Mouse (Mus musculus): ENCODE measurements around the gene Nfrkb. TPM values are rescaled to one million over a fixed set of nuclear protein-coding genes. Genes with fewer than 3 reads are reported as not detected.

Gene Nfrkb
- total and polyA plus RNA-seq, 3 experiments: 15.5 to 22.0 (median 15.6) TPM

GRCm38 (mm10) chr9:31454356-31454755 is 68.4 kb downstream of the Nfrkb start:
- dilution Hi-C loops (cut with MboI; ENCODE audit: extremely low pct_ligation_motif_present, extremely low pct_unique_long_range_greater_than_20kb, low sequenced_read_pairs): no loop called here
- Histone ChIP-seq H3K4me1 (ENCODE audit: control insufficient read depth in 1 of 2, insufficient read depth in 2 of 2) (no peaks in the 10 kb centered on the region), H3K27me3 (replicated peaks) (no peaks in the 10 kb centered on the region), H3K4me2 (ENCODE audit: insufficient read depth, low read depth, poor library complexity, severe bottlenecking) (no peak overlapping the region), H3K4me3 (replicated peaks in 1 of 3; ENCODE audit: low read depth in 2 of 3, low read length in 2 of 3, poor library complexity in 1 of 3) (no peak overlapping the region), H3K27ac (ENCODE audit: insufficient read depth, low read depth) (no peak overlapping the region), H3K79me2 (replicated peaks; ENCODE audit: control insufficient read depth, extremely low read depth, insufficient read depth, poor library complexity, severe bottlenecking) (no peaks in the 10 kb centered on the region), H3K9me3 (replicated peaks; ENCODE audit: low read length) (no peaks in the 10 kb centered on the region), H3K36me3 (replicated peaks in 1 of 2; ENCODE audit: control insufficient read depth in 1 of 2, insufficient read depth in 1 of 2, low read length in 1 of 2) (no peaks in the 10 kb centered on the region), H3K9ac (ENCODE audit: insufficient read depth, low read depth) (no peak overlapping the region)
- TF ChIP-seq PAX5 (IDR thresholded peaks at IDR 0.05; ENCODE audit: low read length): no peak
- in situ Hi-C loops (cut with MboI; ENCODE audit: low pct_ligation_motif_present, low pct_unique_long_range_greater_than_20kb, low sequenced_read_pairs): no loop called here
- no peak for DNase-seq (ENCODE audit: extremely low read depth)

DNA sequence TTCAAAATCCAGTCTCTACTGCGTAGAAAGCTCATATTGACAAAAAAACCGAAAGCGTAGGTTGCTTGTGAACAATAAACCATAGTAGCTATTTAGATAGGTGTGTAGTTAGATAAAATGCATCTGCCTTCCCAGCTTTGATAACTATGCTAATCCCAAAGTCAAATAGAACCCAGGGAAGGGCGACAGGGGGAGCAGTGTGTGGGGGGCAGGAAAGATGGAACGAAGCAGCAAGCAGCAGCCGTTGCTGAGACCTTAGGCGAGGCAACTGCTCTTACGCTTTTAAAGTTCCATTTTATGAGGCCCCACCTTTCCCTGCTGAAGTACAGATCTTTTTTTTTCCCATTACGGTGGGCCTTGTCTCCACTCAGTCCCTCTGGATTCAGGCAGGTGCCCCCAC is 77.2 kb downstream of the Nfrkb start:
- H3K4me1 ChIP-seq (ENCODE audit: control insufficient read depth in 1 of 2, insufficient read depth in 2 of 2): no peaks in the 10 kb centered on the region
- DNase-seq (ENCODE audit: extremely low read depth): no peak

DNA sequence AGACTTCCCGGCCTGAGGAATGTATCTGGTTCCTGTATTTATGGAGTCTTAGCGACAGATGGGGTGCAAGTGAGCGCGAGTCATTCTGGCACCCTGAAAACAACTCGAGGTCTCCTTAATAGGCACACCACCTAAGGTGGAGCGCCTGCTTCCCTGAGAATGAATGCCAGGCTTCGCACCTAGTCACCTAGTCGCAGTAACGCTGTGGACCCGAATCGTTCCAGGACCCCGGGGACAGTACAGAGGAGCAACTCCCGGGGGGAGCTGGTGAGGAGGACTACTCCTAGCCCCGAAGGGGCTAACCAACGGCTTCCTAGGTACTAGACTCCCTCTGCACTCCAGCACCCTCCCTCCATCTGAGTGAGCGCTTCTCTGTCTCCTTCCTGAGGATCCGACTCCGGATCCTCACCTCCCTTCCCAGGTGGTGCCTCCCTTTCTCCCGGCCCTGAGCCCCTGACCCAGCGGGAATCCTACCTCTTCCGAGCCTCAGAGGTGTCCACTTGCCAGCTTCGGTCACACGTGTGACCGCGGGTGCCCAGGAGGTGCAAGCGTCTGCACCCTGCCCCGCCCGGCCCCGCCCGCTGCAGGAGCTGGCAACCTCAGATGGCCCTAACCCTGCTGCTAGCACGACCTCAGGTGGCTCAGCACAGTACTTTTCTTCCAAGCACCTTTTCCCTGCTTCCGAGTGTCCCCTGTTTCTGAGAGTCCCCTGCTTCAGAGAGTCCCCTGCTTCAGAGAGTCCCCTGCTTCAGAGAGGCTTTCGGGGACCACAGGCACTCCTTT is 77.9 kb downstream of the Nfrkb start, which contains the start of gene Tmem45b:
Gene Tmem45b, minus strand, starts transcription at position 771 of the 783 bp plus-strand sequence.
- TF ChIP-seq USF2 (conservative IDR thresholded peaks at IDR 0.05; ENCODE audit: low read depth, low read length) (no peak), MEF2A (IDR thresholded peaks at IDR 0.05; ENCODE audit: borderline replicate concordance, low read depth, low read length) (no peak), RAD21 (IDR thresholded peaks at IDR 0.05; ENCODE audit: low read depth, low read length) (no peak), UBTF (IDR thresholded peaks at IDR 0.05; ENCODE audit: low read depth, low read length) (no peak), JUND (conservative IDR thresholded peaks at IDR 0.05; ENCODE audit: low read depth, low read length) (no peak), KAT2A (IDR thresholded peaks at IDR 0.05; ENCODE audit: insufficient replicate concordance, low read length) (no peak), MYC (IDR thresholded peaks at IDR 0.05; ENCODE audit: low read depth, low read length) (no peak), POLR2AphosphoS2 (IDR thresholded peaks at IDR 0.05; ENCODE audit: low read depth, low read length) (no peak), RCOR1 (conservative IDR thresholded peaks at IDR 0.05; ENCODE audit: low read depth, low read length) (no peak), MAX (IDR thresholded peaks at IDR 0.05; ENCODE audit: low read length) (no peak)
- dilution Hi-C loops (cut with MboI; ENCODE audit: extremely low pct_ligation_motif_present, extremely low pct_unique_long_range_greater_than_20kb, low sequenced_read_pairs): no loop called here
- H3K36me3 ChIP-seq (replicated peaks in 1 of 2; ENCODE audit: control insufficient read depth in 1 of 2, insufficient read depth in 1 of 2, low read length in 1 of 2): no peaks in the 10 kb centered on the region
- no peak within 1 kb of the TSS for H3K27ac ChIP-seq (ENCODE audit: insufficient read depth, low read depth)
- no peaks in the 10 kb centered on the region for H3K27me3 ChIP-seq (replicated peaks)
- H3K4me2 ChIP-seq (ENCODE audit: insufficient read depth, low read depth, poor library complexity, severe bottlenecking): no peak within 1 kb of the TSS
- H3K4me3 ChIP-seq (replicated peaks in 1 of 3; ENCODE audit: low read depth in 2 of 3, low read length in 2 of 3, poor library complexity in 1 of 3): no peak within 1 kb of the TSS
- H3K79me2 ChIP-seq (replicated peaks; ENCODE audit: control insufficient read depth, extremely low read depth, insufficient read depth, poor library complexity, severe bottlenecking): no peaks in the 10 kb centered on the region
- DNase-seq (ENCODE audit: extremely low read depth): no peak
- no peaks in the 10 kb centered on the region for H3K9me3 ChIP-seq (replicated peaks; ENCODE audit: low read length)
- H3K9ac ChIP-seq (ENCODE audit: insufficient read depth, low read depth): no peak within 1 kb of the TSS
- H3K4me1 ChIP-seq (ENCODE audit: control insufficient read depth in 1 of 2, insufficient read depth in 2 of 2): no peaks in the 10 kb centered on the region
- in situ Hi-C loops (cut with MboI; ENCODE audit: low pct_ligation_motif_present, low pct_unique_long_range_greater_than_20kb, low sequenced_read_pairs): no loop called here

More for the DNA sequence above, 77.2 kb downstream of the Nfrkb start:
- no peaks in the 10 kb centered on the region for H3K36me3 ChIP-seq (replicated peaks in 1 of 2; ENCODE audit: control insufficient read depth in 1 of 2, insufficient read depth in 1 of 2, low read length in 1 of 2)
- H3K27ac ChIP-seq (ENCODE audit: insufficient read depth, low read depth): no peak overlapping the region
- dilution Hi-C loops (cut with MboI; ENCODE audit: extremely low pct_ligation_motif_present, extremely low pct_unique_long_range_greater_than_20kb, low sequenced_read_pairs): no loop called here
- H3K27me3 ChIP-seq (replicated peaks): no peaks in the 10 kb centered on the region
- H3K4me3 ChIP-seq (replicated peaks in 1 of 3; ENCODE audit: low read depth in 2 of 3, low read length in 2 of 3, poor library complexity in 1 of 3): no peak overlapping the region
- no peaks in the 10 kb centered on the region for H3K79me2 ChIP-seq (replicated peaks; ENCODE audit: control insufficient read depth, extremely low read depth, insufficient read depth, poor library complexity, severe bottlenecking)
- no peak for TF ChIP-seq ZC3H11A (IDR thresholded peaks at IDR 0.05; ENCODE audit: low read depth, low read length)
- TF ChIP-seq TCF12 (IDR thresholded peaks at IDR 0.05; ENCODE audit: low read depth, low read length): no peak
- TF ChIP-seq ZNF384 (IDR thresholded peaks at IDR 0.05; ENCODE audit: low read depth, low read length): no peak
- no peak for TF ChIP-seq JUND (conservative IDR thresholded peaks at IDR 0.05; ENCODE audit: low read depth, low read length)
- no peak for TF ChIP-seq POLR2A (IDR thresholded peaks at IDR 0.05; ENCODE audit: low read depth, low read length)
- TF ChIP-seq MXI1 (IDR thresholded peaks at IDR 0.05; ENCODE audit: low read depth, low read length): no peak
- TF ChIP-seq EP300 (IDR thresholded peaks at IDR 0.05; ENCODE audit: low read length): no peak
- no peak for TF ChIP-seq IRF4 (IDR thresholded peaks at IDR 0.05; ENCODE audit: low read depth, low read length)
- TF ChIP-seq NRF1 (IDR thresholded peaks at IDR 0.05; ENCODE audit: low read depth, low read length): no peak
- no peak for TF ChIP-seq PAX5 (IDR thresholded peaks at IDR 0.05; ENCODE audit: low read length)
- no peak for TF ChIP-seq POLR2AphosphoS2 (IDR thresholded peaks at IDR 0.05; ENCODE audit: low read depth, low read length)
- TF ChIP-seq HCFC1 (IDR thresholded peaks at IDR 0.05; ENCODE audit: low read depth, low read length): no peak
- TF ChIP-seq MAFK (IDR thresholded peaks at IDR 0.05; ENCODE audit: insufficient replicate concordance, low read length): no peak
- TF ChIP-seq CTCF (conservative IDR thresholded peaks at IDR 0.05 in 1 of 2, IDR thresholded peaks at IDR 0.05 in 1 of 2; ENCODE audit: low read depth in 2 of 2, low read length in 2 of 2): no peak
- H3K9ac ChIP-seq (ENCODE audit: insufficient read depth, low read depth): no peak overlapping the region
- H3K4me2 ChIP-seq (ENCODE audit: insufficient read depth, low read depth, poor library complexity, severe bottlenecking): no peak overlapping the region
- no peaks in the 10 kb centered on the region for H3K9me3 ChIP-seq (replicated peaks; ENCODE audit: low read length)
- in situ Hi-C loops (cut with MboI; ENCODE audit: low pct_ligation_motif_present, low pct_unique_long_range_greater_than_20kb, low sequenced_read_pairs): no loop called here

Measured in CH12.LX (cell line).